ENCODE assay signal across 7 mouse cellular contexts in the genomic region with DNA sequence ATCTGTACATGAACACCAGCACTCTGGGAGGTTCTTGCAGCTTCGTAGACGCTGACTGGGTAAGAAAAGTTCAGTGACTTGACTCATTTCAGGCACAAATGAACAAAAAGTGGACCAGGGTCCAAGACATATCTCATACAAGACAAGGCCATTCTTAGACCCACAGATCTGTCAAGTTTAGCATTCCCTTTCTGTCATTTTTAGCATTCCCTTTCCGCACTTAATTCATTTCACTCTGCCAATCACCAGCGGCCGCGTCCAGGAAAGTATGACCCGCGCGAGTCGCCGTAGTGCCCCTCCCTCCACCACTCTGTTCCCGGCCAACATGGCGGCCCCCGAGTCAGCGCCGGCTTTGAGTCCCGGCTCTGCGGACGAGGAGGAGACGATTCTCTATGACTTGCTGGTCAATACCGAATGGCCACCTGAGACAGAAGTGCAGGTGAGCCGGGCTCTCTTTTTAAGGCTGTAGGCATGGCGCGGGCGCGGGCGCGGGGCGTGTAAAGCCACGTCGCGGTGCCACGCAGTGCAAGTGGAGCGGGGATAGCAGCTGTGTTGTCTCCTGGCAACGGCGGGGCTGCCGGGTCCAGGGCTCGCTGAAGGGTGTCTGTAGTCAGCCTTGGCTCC. TPM values are rescaled to one million over a fixed set of nuclear protein-coding genes. Genes with fewer than 3 reads are reported as not detected.
A peak's percentile ranks its signal among the peaks of the same experiment; 100 is the strongest.
DNase-seq lines count a peak whose midpoint lies in the region; ATAC-seq and TF ChIP-seq lines count a peak whose summit lies in the region.

A gene (plus strand): TSS at position 308 of the 624 bp plus-strand sequence.

- H3K36me3 ChIP-seq in embryonic facial prominence, embryonic 13.5 days = no peaks in the 10 kb centered on the region
- no peaks in the 10 kb centered on the region for H3K36me3 ChIP-seq in heart, adult 2 months (ENCODE audit: control insufficient read depth, insufficient read depth, low read length)
- H3K36me3 ChIP-seq in limb, embryonic 13.5 days = peaks cover under 1% of the 10 kb centered on the region; the same call in 1 of the 2 replicates
- H3K36me3 ChIP-seq in midbrain, embryonic 16.5 days (ENCODE audit: control insufficient read depth, insufficient read depth, low read length) = no peaks in the 10 kb centered on the region

- peak; percentile 89 for DNase-seq in adrenal gland, postnatal 25 days
- DNase-seq in heart, adult 2 months = peak; percentile 88 to 93
- DNase-seq in kidney, adult 8-10 months = peak; percentile 70 to 89
- peak; percentile 78 to 85 for DNase-seq in spleen, postnatal 10 days (ENCODE audit: low spot score in 2 of 2)

- no peak within 1 kb of the TSS for H3K27ac ChIP-seq in embryonic facial prominence, embryonic 13.5 days
- peak within 1 kb of the TSS; percentile 74 for H3K27ac ChIP-seq in heart, adult 2 months
- H3K27ac ChIP-seq in limb, embryonic 13.5 days = no peak within 1 kb of the TSS
- H3K27ac ChIP-seq in midbrain, embryonic 16.5 days (ENCODE audit: low read length) = peak within 1 kb of the TSS; percentile 81

- peak within 1 kb of the TSS; percentile 78 for H3K4me2 ChIP-seq in embryonic facial prominence, embryonic 13.5 days
- peak within 1 kb of the TSS; percentile 85 for H3K4me2 ChIP-seq in limb, embryonic 13.5 days (replicated peaks)
- H3K4me2 ChIP-seq in midbrain, embryonic 16.5 days (ENCODE audit: low read length) = peak within 1 kb of the TSS; percentile 66

- intact Hi-C loops in heart, adult 2 months (cut with DNase I) = no loop called here

- no peaks in the 10 kb centered on the region for H3K9me3 ChIP-seq in embryonic facial prominence, embryonic 13.5 days
- H3K9me3 ChIP-seq in limb, embryonic 13.5 days = no peaks in the 10 kb centered on the region
- H3K9me3 ChIP-seq in midbrain, embryonic 16.5 days (replicated peaks; ENCODE audit: control insufficient read depth, low read length, poor library complexity, severe bottlenecking) = no peaks in the 10 kb centered on the region

- ATAC-seq in embryonic facial prominence, embryonic 13.5 days (ENCODE audit: insufficient number of reproducible peaks, insufficient read depth, low FRiP score, low TSS enrichment, low read depth) = peak; percentile 84
- peak; percentile 94 for ATAC-seq in limb, embryonic 13.5 days (ENCODE audit: low FRiP score, low read depth)
- ATAC-seq in midbrain, embryonic 16.5 days = peak; percentile 96

- H3K27me3 ChIP-seq in embryonic facial prominence, embryonic 13.5 days = no peaks in the 10 kb centered on the region
- no peaks in the 10 kb centered on the region for H3K27me3 ChIP-seq in heart, adult 2 months (ENCODE audit: control insufficient read depth, insufficient read depth, low read length)
- no peaks in the 10 kb centered on the region for H3K27me3 ChIP-seq in limb, embryonic 13.5 days
- H3K27me3 ChIP-seq in midbrain, embryonic 16.5 days (ENCODE audit: control insufficient read depth, insufficient read depth, low read depth, low read length) = no peaks in the 10 kb centered on the region

- 0 out of 2 replicates have a peak, but pooled peaks have one; percentile 49 for TF ChIP-seq EP300 in heart, adult 2 months (IDR thresholded peaks at IDR 0.05; ENCODE audit: insufficient read depth, low read depth, low read length)

- H3K4me3 ChIP-seq in embryonic facial prominence, embryonic 13.5 days = peak within 1 kb of the TSS; percentile 75
- peak within 1 kb of the TSS; percentile 63 for H3K4me3 ChIP-seq in heart, adult 2 months
- H3K4me3 ChIP-seq in limb, embryonic 13.5 days = peak within 1 kb of the TSS; percentile 88
- H3K4me3 ChIP-seq in midbrain, embryonic 16.5 days (ENCODE audit: low read depth, low read length) = peak within 1 kb of the TSS; percentile 92

- TF ChIP-seq POLR2A in heart, adult 2 months (IDR thresholded peaks at IDR 0.05; ENCODE audit: insufficient read depth, low read depth, low read length) = peak; percentile 57

- H3K4me1 ChIP-seq in embryonic facial prominence, embryonic 13.5 days = peaks cover 7% of the 10 kb centered on the region
- H3K4me1 ChIP-seq in heart, adult 2 months (ENCODE audit: control insufficient read depth, insufficient read depth, low read length) = peaks cover 2% of the 10 kb centered on the region; the same call in 1 of the 2 replicates
- peaks cover 6% of the 10 kb centered on the region for H3K4me1 ChIP-seq in limb, embryonic 13.5 days
- H3K4me1 ChIP-seq in midbrain, embryonic 16.5 days (ENCODE audit: control insufficient read depth, insufficient read depth, low read length) = peaks cover 18% of the 10 kb centered on the region

- WGBS in embryonic facial prominence, embryonic 13.5 days = 3% methylated on average over 38 of the region's 38 CpGs
- 4% methylated on average over 38 of the region's 38 CpGs for WGBS in heart, adult 2 months
- 4% methylated on average over 38 of the region's 38 CpGs for WGBS in limb, embryonic 13.5 days
- WGBS in midbrain, embryonic 16.5 days = 4% methylated on average over 38 of the region's 38 CpGs

- H3K79me2 ChIP-seq in heart, adult 2 months (replicated peaks; ENCODE audit: control insufficient read depth, insufficient read depth, low read length) = no peaks in the 10 kb centered on the region

- H3K9ac ChIP-seq in embryonic facial prominence, embryonic 13.5 days = peak within 1 kb of the TSS; percentile 83
- H3K9ac ChIP-seq in heart, adult 2 months (ENCODE audit: low read depth, low read length) = peak within 1 kb of the TSS; percentile 68
- H3K9ac ChIP-seq in limb, embryonic 13.5 days = peak within 1 kb of the TSS; percentile 85
- H3K9ac ChIP-seq in midbrain, embryonic 16.5 days (ENCODE audit: low read depth, low read length) = peak within 1 kb of the TSS; percentile 89

- no peak for TF ChIP-seq CTCF in heart, adult 2 months (IDR thresholded peaks at IDR 0.05)

RNA-seq across cellular contexts. Expression of the gene that starts here (rescaled TPM):
- 27.2 and 27.8 TPM in 2 replicates for total RNA-seq in adrenal gland, postnatal 25 days (2021)
- polyA plus RNA-seq in embryonic facial prominence, embryonic 13.5 days (2015; fragmentation: Nextera tagmentation; extraction: Ambion mirVana) = 14.6 and 15.0 TPM in 2 replicates
- 10 to 100 TPM; 28.9 to 33.6 TPM for total RNA-seq in heart, adult 2 months (2021)
- 12.8 and 18.8 TPM in 2 replicates for polyA plus RNA-seq in heart, adult 2 months (2012; rRNA removed)
- polyA plus RNA-seq in limb, embryonic 13.5 days (2015; fragmentation: Nextera tagmentation; extraction: Ambion mirVana) = 15.9 and 16.7 TPM in 2 replicates
- 17.0 and 18.0 TPM in 2 replicates for polyA plus RNA-seq in midbrain, embryonic 16.5 days (2015; fragmentation: Nextera tagmentation; extraction: Ambion mirVana)

Comparison
In these comparisons a context has a peak if more than half of its experiments do, and no peak if none do; other contexts are left out.
1. H3K27ac ChIP-seq: peak in heart, adult 2 months (single experiment) and midbrain, embryonic 16.5 days (single experiment); none in embryonic facial prominence, embryonic 13.5 days (single experiment) and limb, embryonic 13.5 days (single experiment).
2. Peak in every context shown above with its lines, with median percentiles within 50 percentile points of each other: DNase-seq, ATAC-seq, H3K4me2 ChIP-seq, H3K4me3 ChIP-seq and H3K9ac ChIP-seq.